Mouse (Mus musculus) C2C12 (cell line): ENCODE measurements at regions not wholly inside any gene's neighbourhood (a gene's known extent, or its start where the extent isn't known, plus 50 kb on each side); places are given as distances from the start of the nearest gene placed in this dataset.

Source experiments
- H3K27me3 ChIP-seq: one replicate; pipeline ENCODE4 v1.6.1; 2011; ENCODE audit not compliant: control insufficient read depth, insufficient read depth, insufficient read length
- H3K36me3 ChIP-seq: one replicate; pipeline ENCODE4 v1.6.1; 2011; ENCODE audit not compliant: control insufficient read depth, insufficient read depth
- H3K4me3 ChIP-seq: one replicate; pipeline ENCODE4 v1.5.1; 2011; ENCODE audit warnings: mild to moderate bottlenecking, control low read depth; ENCODE audit not compliant: poor library complexity, insufficient read depth, severe bottlenecking
- H3K79me2 ChIP-seq: one replicate; pipeline ENCODE4 v1.6.1; 2011; ENCODE audit not compliant: control insufficient read depth, insufficient read depth
- H3K79me3 ChIP-seq: one replicate; pipeline ENCODE4 v1.6.1; 2011; ENCODE audit warnings: low read depth, control low read depth
- H3ac ChIP-seq: one replicate; pipeline ENCODE3; 2011; ENCODE audit warnings: low read depth; ENCODE audit not compliant: control insufficient read depth, insufficient read length
- CEBPB ChIP-seq: IDR thresholded peaks from one replicate; pipeline ENCODE4 v1.6.1; 2011; ENCODE audit warnings: low read depth, mild to moderate bottlenecking, control low read depth, moderate library complexity
- CTCF ChIP-seq: IDR thresholded peaks from one replicate; pipeline ENCODE4 v1.5.1; 2011; ENCODE audit not compliant: control insufficient read depth, insufficient read depth, insufficient read length
- FOSL1 ChIP-seq: IDR thresholded peaks from one replicate; pipeline ENCODE4 v1.8.0; 2011; ENCODE audit warnings: mild to moderate bottlenecking, low read length; ENCODE audit not compliant: poor library complexity, insufficient read depth, severe bottlenecking
- MAX ChIP-seq: IDR thresholded peaks from one replicate; pipeline ENCODE4 v1.6.1; 2011; ENCODE audit warnings: mild to moderate bottlenecking, control low read depth
- MYOD1 ChIP-seq: IDR thresholded peaks from one replicate; pipeline ENCODE4 v1.6.1; 2011; ENCODE audit warnings: low read depth; ENCODE audit not compliant: control insufficient read depth, insufficient read length
- MYOG ChIP-seq: IDR thresholded peaks from one replicate; pipeline ENCODE4 v1.6.1; 2011; ENCODE audit not compliant: control insufficient read depth, insufficient read length; ENCODE audit errors: extremely low read depth
- USF1 ChIP-seq: IDR thresholded peaks from one replicate; pipeline ENCODE4 v1.6.1; 2011; ENCODE audit warnings: low read depth, mild to moderate bottlenecking, control low read depth, moderate library complexity

DNA sequence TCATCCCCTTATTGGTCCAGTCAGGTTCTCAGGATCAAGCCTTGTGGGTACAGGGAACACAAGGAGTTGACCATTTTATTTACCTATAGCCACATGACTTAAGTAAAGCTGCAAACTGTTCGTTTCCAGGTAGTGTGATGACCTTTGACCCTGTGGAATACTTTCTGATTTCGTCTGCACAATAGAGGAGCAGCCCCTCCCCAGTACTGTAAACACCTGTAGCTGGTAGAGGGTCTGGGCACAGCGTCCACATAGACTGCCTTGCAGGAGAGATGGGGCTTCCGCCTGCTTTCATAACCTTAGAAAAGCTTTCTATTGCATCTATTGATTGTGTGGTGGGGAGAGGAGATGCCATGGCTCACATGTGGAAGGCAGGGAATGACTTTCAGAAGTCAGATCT, 105.2 kb upstream of the Tsc22d1 start:
- TF ChIP-seq MYOD1: no peak
- no peak for TF ChIP-seq MYOG
- no peak for TF ChIP-seq CTCF
- no peak for TF ChIP-seq MAX
- no peak for TF ChIP-seq FOSL1
- no peak for TF ChIP-seq USF1
- TF ChIP-seq CEBPB: no peak
- Histone ChIP-seq H3K79me3 (no peaks in the 10 kb centered on the region), H3K36me3 (no peaks in the 10 kb centered on the region), H3K27me3 (no peaks in the 10 kb centered on the region), H3K4me3 (no peak overlapping the region), H3ac (no peak overlapping the region), H3K79me2 (no peaks in the 10 kb centered on the region)

DNA sequence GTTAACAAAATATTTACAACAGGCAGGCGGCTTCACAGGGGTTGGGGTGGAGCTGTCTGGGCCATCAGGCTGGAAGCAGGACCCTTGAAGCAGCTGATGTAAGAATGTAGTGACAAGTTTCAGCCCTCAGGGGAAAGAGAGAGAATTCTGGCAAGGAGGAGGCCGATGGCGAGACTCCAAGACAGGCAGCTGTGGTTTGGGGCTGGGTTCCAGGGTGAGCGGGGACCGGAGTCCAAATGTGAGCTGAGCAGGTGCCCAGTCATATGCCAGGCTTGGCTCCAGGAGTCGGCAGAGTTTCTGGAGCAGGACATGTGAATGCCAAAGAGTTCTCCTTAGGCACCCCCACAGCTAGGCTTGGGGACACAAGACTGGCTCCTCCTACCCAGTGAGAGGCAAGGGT, 104.5 kb upstream of the Tsc22d1 start:
- no peak overlapping the region for H3ac ChIP-seq
- no peak for TF ChIP-seq FOSL1
- TF ChIP-seq CTCF: no peak
- no peak for TF ChIP-seq CEBPB
- TF ChIP-seq MYOG: no peak
- no peak for TF ChIP-seq USF1
- no peak for TF ChIP-seq MAX
- no peak for TF ChIP-seq MYOD1
- H3K4me3 ChIP-seq: no peak overlapping the region
- H3K79me2 ChIP-seq: no peaks in the 10 kb centered on the region
- H3K27me3 ChIP-seq: no peaks in the 10 kb centered on the region
- H3K79me3 ChIP-seq: no peaks in the 10 kb centered on the region
- no peaks in the 10 kb centered on the region for H3K36me3 ChIP-seq

DNA sequence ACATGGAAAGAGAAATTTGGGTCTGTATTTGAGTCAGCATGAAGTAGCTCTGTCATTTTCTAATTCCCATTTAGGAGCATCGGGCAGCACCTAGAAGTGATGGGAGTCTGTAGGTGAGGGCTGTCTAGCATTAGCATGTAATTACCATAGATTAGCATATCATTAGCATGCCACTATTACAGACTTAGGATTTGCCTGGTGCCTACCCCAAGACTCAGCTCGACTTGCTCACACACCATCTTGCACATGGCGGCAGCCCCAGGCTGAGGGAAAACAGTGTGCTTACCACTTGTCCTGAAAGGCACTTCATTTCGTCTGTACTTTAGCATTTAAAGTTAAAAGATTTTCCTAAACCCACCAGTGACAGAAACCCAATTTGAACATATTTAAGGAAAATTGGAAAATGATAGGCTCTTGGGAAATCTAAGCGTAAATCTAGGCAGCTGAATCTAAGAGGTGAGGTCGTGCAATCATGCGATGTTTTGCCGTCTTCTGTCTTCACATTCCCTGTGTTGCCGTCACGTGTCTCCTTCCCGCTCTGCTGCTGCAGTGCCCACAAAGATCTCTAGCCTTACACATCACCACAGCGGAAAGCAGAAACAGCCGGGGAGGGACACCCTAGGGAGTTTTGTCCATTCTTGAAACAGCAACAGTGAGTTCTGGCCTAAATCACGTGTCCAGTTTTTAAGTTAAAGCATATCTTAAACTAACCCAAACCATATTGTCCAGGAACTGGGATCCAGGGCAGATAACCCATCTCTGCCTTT, 101.2 kb upstream of the Tsc22d1 start:
- no peak for TF ChIP-seq CEBPB
- TF ChIP-seq USF1: peak; percentile 1
- TF ChIP-seq MYOG: no peak
- TF ChIP-seq MYOD1: no peak
- H3K36me3 ChIP-seq: no peaks in the 10 kb centered on the region
- H3K4me3 ChIP-seq: no peak overlapping the region
- no peaks in the 10 kb centered on the region for H3K79me3 ChIP-seq
- H3K27me3 ChIP-seq: no peaks in the 10 kb centered on the region
- no peaks in the 10 kb centered on the region for H3K79me2 ChIP-seq
- H3ac ChIP-seq: no peak overlapping the region

DNA sequence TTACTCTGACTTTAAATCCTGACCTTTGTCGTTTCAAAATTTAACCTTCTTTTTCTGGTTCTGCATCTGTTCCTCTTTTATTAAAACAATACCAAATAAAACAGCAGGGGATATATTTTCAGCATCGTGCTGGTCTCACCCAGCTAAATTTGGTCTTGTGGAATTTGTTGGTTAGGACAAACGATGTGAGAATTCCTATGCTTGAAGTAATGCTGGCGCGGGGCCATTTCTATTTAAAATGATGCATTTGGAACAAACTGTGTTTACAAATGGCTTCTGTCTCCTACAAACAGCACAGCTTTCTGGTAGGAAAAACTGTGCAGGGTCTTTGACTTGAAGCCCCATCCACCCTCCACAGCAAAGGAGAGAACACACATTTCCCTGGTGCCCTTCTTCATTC, 96.3 kb upstream of the Tsc22d1 start:
- H3K79me3 ChIP-seq: no peaks in the 10 kb centered on the region
- H3ac ChIP-seq: no peak overlapping the region
- no peaks in the 10 kb centered on the region for H3K79me2 ChIP-seq
- TF ChIP-seq MYOG: no peak
- no peak for TF ChIP-seq CEBPB
- TF ChIP-seq USF1: no peak
- TF ChIP-seq MYOD1: no peak
- TF ChIP-seq MAX: no peak
- TF ChIP-seq FOSL1: no peak
- TF ChIP-seq CTCF: no peak
- no peaks in the 10 kb centered on the region for H3K36me3 ChIP-seq
- H3K4me3 ChIP-seq: no peak overlapping the region
- H3K27me3 ChIP-seq: no peaks in the 10 kb centered on the region

DNA sequence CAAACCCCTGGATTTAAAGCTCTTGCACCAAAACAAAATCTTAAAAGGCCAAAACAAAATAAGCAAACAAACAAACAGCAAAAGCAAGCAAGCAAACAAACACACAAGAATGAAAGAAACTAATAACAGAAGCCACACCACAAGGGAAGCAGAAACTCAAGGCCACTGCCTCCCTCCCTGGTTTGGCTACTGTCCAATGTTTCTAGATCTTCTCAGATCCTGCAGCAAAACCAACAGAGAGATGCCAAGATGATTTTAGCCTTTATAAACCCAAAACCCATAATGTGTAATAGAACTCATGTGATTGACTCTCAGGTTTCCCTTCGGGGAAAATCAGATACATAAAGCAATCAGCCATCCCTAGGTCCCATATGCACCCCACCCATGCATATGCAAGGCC, 90.5 kb upstream of the Tsc22d1 start:
- H3K79me3 ChIP-seq: no peaks in the 10 kb centered on the region
- H3K79me2 ChIP-seq: no peaks in the 10 kb centered on the region
- H3ac ChIP-seq: no peak overlapping the region
- no peak overlapping the region for H3K4me3 ChIP-seq
- no peaks in the 10 kb centered on the region for H3K36me3 ChIP-seq
- TF ChIP-seq FOSL1 (no peak), CEBPB (no peak), USF1 (no peak), MAX (no peak), CTCF (no peak), MYOD1 (no peak), MYOG (no peak)
- H3K27me3 ChIP-seq: no peaks in the 10 kb centered on the region

DNA sequence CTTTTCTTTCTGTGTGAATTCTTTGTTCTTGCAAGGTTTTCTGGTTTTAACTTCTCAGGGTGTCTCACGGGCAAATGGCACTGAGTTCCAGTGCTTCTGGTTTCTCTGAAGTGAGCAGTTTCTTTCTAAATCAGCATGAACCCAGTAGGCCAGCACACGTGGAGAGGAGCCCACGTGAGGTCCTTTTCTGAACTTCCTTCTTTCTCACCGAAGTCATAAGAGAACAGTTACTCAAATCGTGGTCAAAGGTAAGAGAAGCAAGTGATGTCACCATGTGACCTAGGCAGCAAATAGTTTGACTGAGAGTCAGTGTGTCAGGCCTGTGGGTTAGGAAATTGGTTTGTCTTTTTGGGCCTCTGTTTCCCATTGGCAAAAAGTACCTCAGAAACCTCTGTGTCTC, 84.8 kb upstream of the Tsc22d1 start:
- Histone ChIP-seq H3ac (no peak overlapping the region), H3K4me3 (no peak overlapping the region), H3K36me3 (no peaks in the 10 kb centered on the region), H3K27me3 (no peaks in the 10 kb centered on the region), H3K79me2 (no peaks in the 10 kb centered on the region), H3K79me3 (no peaks in the 10 kb centered on the region)
- TF ChIP-seq MAX: no peak
- no peak for TF ChIP-seq FOSL1
- TF ChIP-seq MYOG: no peak
- no peak for TF ChIP-seq CEBPB
- TF ChIP-seq USF1: no peak
- no peak for TF ChIP-seq MYOD1
- TF ChIP-seq CTCF: no peak
